Mouse (Mus musculus): ENCODE results near the gene Ezh1. TPM values are rescaled to one million over a fixed set of nuclear protein-coding genes. Genes with fewer than 3 reads are reported as not detected.

Ezh1 gene
- polyA plus RNA-seq, 1 experiment, result 1.3 TPM

GRCm38 (mm10) chr11:101182771-101183517 is 43.3 kb downstream of the Ezh1 start:
- TF ChIP-seq GATA1 (IDR thresholded peaks at IDR 0.05; ENCODE audit: low read length), result no peak

- TF ChIP-seq GATA1 (IDR thresholded peaks at IDR 0.05; ENCODE audit: low read length), result no peak
These were observed 44.3 kb downstream of the Ezh1 start for GRCm38 (mm10) chr11:101181961-101182360.

GRCm38 (mm10) chr11:101180846-101181740 is 45.2 kb downstream of the Ezh1 start:
- no peak for TF ChIP-seq GATA1 (IDR thresholded peaks at IDR 0.05; ENCODE audit: low read length)

- TF ChIP-seq GATA1 (IDR thresholded peaks at IDR 0.05; ENCODE audit: low read length), result no peak
These were observed 46.0 kb downstream of the Ezh1 start for GRCm38 (mm10) chr11:101180261-101180660.

- no peak for TF ChIP-seq GATA1 (IDR thresholded peaks at IDR 0.05; ENCODE audit: low read length)
These were observed 47.0 kb downstream of the Ezh1 start for GRCm38 (mm10) chr11:101179306-101179705.

GRCm38 (mm10) chr11:101178061-101179058 is 47.9 kb downstream of the Ezh1 start:
- TF ChIP-seq GATA1 (IDR thresholded peaks at IDR 0.05; ENCODE audit: low read length), result no peak

GRCm38 (mm10) chr11:101176933-101177773 is 49.1 kb downstream of the Ezh1 start:
- no peak for TF ChIP-seq GATA1 (IDR thresholded peaks at IDR 0.05; ENCODE audit: low read length)

GRCm38 (mm10) chr11:101176117-101176691 is 50.1 kb downstream of the Ezh1 start:
- no peak for TF ChIP-seq GATA1 (IDR thresholded peaks at IDR 0.05; ENCODE audit: low read length)

- no peak for TF ChIP-seq GATA1 (IDR thresholded peaks at IDR 0.05; ENCODE audit: low read length)
These were observed 50.6 kb downstream of the Ezh1 start for GRCm38 (mm10) chr11:101175636-101176116.

GRCm38 (mm10) chr11:101174851-101175628 is 51.2 kb downstream of the Ezh1 start, which contains the start of gene Ccr10:
TSS of gene Ccr10 (minus strand) at chr11:101175443.
- no peak for TF ChIP-seq GATA1 (IDR thresholded peaks at IDR 0.05; ENCODE audit: low read length)

- TF ChIP-seq GATA1 (IDR thresholded peaks at IDR 0.05; ENCODE audit: low read length), result no peak
These were observed 51.9 kb downstream of the Ezh1 start for GRCm38 (mm10) chr11:101174389-101174745.

GRCm38 (mm10) chr11:101173631-101174388 is 52.5 kb downstream of the Ezh1 start:
- TF ChIP-seq GATA1 (IDR thresholded peaks at IDR 0.05; ENCODE audit: low read length), result no peak

Data from G1E-ER4 (cell line).